Mouse (Mus musculus): ENCODE results near the gene 9330182O14Rik.

DNA sequence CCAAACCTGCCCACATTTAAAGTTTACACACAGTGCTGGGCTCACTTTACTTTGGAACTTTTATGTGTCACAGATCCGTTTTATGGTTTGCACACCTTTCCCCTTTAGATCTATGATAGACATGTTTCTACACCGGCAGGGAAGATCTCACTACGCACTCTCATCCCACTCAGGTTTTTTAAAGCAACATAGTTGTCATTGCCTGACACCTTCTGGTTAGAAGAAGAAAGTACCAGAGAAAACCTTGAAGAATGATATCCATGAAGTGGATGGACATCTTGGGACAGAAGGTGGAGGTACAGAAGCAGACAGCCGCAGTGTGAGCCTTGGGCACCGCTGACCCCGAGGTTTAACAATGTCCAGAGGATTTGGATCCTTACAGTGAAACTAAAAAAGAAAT, 23.5 kb downstream of the 9330182O14Rik start:
- TF ChIP-seq GATA1 (IDR thresholded peaks at IDR 0.05; ENCODE audit: low read length) (no peak), TAL1 (IDR thresholded peaks at IDR 0.05; ENCODE audit: low read length) (no peak)
